Mouse (Mus musculus): ENCODE measurements around the gene Taf9b. TPM values are rescaled to one million over a fixed set of nuclear protein-coding genes. Genes with fewer than 3 reads are reported as not detected.
A peak's percentile ranks its signal among the peaks of the same experiment; 100 is the strongest.

Gene Taf9b
- polyA plus RNA-seq, 2 experiments: 3.3 to 8.1 TPM

DNA sequence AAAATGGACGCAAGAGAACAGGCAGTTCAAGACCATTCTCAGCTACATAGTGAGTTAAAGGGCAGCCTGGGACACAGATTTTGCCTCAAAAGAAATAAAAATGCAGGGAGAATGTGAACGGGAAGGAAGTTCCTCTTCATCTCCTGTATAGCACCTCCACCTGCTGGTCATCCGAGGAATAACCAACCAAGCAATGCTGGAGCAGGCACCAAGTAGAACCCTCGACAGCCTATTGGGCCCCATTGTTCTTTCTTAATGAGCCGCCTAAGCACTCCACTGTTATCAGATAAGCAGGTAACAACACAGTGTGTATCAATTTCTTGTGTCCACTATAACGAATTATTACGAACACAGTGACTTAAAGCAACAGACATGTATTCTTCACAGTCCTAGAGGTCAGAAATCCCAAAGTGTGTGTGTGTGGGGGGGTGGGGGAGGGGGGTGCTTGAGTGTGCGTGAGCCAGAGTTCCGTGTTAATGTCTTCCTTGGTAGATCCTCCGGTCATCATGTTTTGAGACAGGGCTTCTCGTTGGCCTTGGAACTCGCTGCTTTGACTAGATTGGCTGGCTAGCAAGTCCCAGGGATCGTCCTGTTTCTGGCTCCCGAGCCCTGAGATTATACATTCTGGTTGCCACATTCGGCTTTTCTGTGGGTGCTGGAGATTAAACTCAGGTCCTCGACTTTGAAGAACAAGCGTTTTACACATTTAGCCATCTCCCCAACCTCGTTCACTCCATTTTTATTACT is 49.7 kb downstream of the Taf9b start:
- H3K4me2 ChIP-seq (ENCODE audit: low read depth): peak overlapping the region; percentile 56
- ATAC-seq (ENCODE audit: insufficient read depth) (peak; percentile 76), DNase-seq (ENCODE audit: low read depth in 3 of 3, low spot score in 3 of 3) (peak; percentile 49 to 61 (median 53))
- H3K4me1 ChIP-seq (replicated peaks; ENCODE audit: control insufficient read depth in 2 of 2, insufficient read depth in 2 of 2, low read length in 1 of 2): no peaks in the 10 kb centered on the region
- H3K9ac ChIP-seq (replicated peaks): no peak overlapping the region; the same call in 1 of the 2 replicates
- H3K27ac ChIP-seq: no peak overlapping the region
- H3K4me3 ChIP-seq (ENCODE audit: insufficient read depth in 1 of 2, low read depth in 2 of 2, low read length in 2 of 2): peak overlapping the region; percentile 32 to 56
- H3K27me3 ChIP-seq (ENCODE audit: control insufficient read depth, insufficient read depth, low read length): no peaks in the 10 kb centered on the region
- no peaks in the 10 kb centered on the region for H3K36me3 ChIP-seq (replicated peaks; ENCODE audit: control insufficient read depth, insufficient read depth, low read depth)
- 17% methylated on average over 18 of the region's 18 CpGs for WGBS (ENCODE audit: insufficient replicate concordance)
- no peaks in the 10 kb centered on the region for H3K9me3 ChIP-seq (ENCODE audit: control insufficient read depth, low read length)
- TF ChIP-seq CTCF (IDR thresholded peaks at IDR 0.05; ENCODE audit: low read depth) (peak; percentile 76), EP300 (IDR thresholded peaks at IDR 0.05; ENCODE audit: low read depth) (no peak)

DNA sequence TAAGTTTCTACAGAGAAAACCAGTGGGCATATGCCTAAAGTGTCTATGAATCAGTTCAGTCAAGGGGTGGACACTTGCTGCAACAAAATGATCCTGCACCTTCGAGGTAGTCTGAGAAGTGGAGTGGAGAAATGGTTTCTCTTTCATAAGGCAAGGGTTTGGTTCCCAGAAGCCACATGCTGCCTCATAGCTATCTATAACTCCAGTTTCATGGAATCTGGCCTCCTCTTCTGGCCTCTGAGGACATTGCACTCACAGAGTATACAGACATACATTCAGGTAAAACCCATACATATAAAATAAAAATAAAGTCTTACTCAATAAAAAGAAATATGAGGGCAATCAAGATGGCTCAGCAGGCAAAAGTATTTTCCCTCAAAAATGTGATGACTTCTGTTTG is 55.9 kb downstream of the Taf9b start:
- H3K4me2 ChIP-seq (ENCODE audit: low read depth): no peak overlapping the region
- H3K4me3 ChIP-seq (ENCODE audit: insufficient read depth in 1 of 2, low read depth in 2 of 2, low read length in 2 of 2): no peak overlapping the region
- DNase-seq (ENCODE audit: low read depth in 3 of 3, low spot score in 3 of 3): no peak
- TF ChIP-seq CTCF (IDR thresholded peaks at IDR 0.05; ENCODE audit: low read depth) (peak; percentile 46), EP300 (IDR thresholded peaks at IDR 0.05; ENCODE audit: low read depth) (no peak)
- no peaks in the 10 kb centered on the region for H3K36me3 ChIP-seq (replicated peaks; ENCODE audit: control insufficient read depth, insufficient read depth, low read depth)
- ATAC-seq (ENCODE audit: insufficient read depth): no peak
- no peak overlapping the region for H3K9ac ChIP-seq (replicated peaks)
- WGBS (ENCODE audit: insufficient replicate concordance): 11% methylated on average over 1 of the region's 1 CpGs
- H3K27me3 ChIP-seq (ENCODE audit: control insufficient read depth, insufficient read depth, low read length): no peaks in the 10 kb centered on the region
- H3K9me3 ChIP-seq (ENCODE audit: control insufficient read depth, low read length): no peaks in the 10 kb centered on the region
- H3K4me1 ChIP-seq (replicated peaks; ENCODE audit: control insufficient read depth in 2 of 2, insufficient read depth in 2 of 2, low read length in 1 of 2): peaks cover 0 to 3% of the 10 kb centered on the region in 2 experiments; a peak in 1 of 4 replicates
- H3K27ac ChIP-seq: no peak overlapping the region

DNA sequence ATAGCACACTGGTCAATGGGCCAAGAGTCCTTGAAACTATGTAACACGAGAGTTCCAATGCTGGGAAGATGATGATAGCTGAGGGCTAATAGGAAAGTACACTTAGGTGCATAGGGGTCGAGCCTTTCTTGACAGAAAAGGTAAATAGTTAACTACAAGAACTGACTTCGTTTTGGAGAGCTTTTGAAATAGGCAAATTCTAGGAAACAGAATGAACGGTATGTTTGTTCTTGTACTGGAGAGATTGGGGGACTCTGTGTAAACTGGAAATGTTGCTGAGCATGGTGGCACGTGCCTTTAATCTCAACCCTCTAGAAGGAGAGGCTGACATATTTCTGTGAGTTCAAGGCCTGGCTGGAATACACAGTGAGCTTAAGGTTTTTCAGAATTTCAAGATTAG is 56.4 kb downstream of the Taf9b start:
- ATAC-seq (ENCODE audit: insufficient read depth) (0 out of 2 replicates have a peak, but pooled peaks have one; percentile 23), DNase-seq (ENCODE audit: low read depth in 3 of 3, low spot score in 3 of 3) (no peak)
- peaks cover 0 to 3% of the 10 kb centered on the region in 2 experiments; a peak in 1 of 4 replicates for H3K4me1 ChIP-seq (replicated peaks; ENCODE audit: control insufficient read depth in 2 of 2, insufficient read depth in 2 of 2, low read length in 1 of 2)
- H3K27ac ChIP-seq: no peak overlapping the region
- H3K9ac ChIP-seq (replicated peaks): no peak overlapping the region
- H3K4me3 ChIP-seq (ENCODE audit: insufficient read depth in 1 of 2, low read depth in 2 of 2, low read length in 2 of 2): no peak overlapping the region
- WGBS (ENCODE audit: insufficient replicate concordance): 49% methylated on average over 5 of the region's 5 CpGs
- TF ChIP-seq EP300 (IDR thresholded peaks at IDR 0.05; ENCODE audit: low read depth): no peak
- no peak for TF ChIP-seq CTCF (IDR thresholded peaks at IDR 0.05; ENCODE audit: low read depth)
- H3K36me3 ChIP-seq (replicated peaks; ENCODE audit: control insufficient read depth, insufficient read depth, low read depth): no peaks in the 10 kb centered on the region
- no peak overlapping the region for H3K4me2 ChIP-seq (ENCODE audit: low read depth)
- H3K9me3 ChIP-seq (ENCODE audit: control insufficient read depth, low read length): no peaks in the 10 kb centered on the region
- H3K27me3 ChIP-seq (ENCODE audit: control insufficient read depth, insufficient read depth, low read length): no peaks in the 10 kb centered on the region

DNA sequence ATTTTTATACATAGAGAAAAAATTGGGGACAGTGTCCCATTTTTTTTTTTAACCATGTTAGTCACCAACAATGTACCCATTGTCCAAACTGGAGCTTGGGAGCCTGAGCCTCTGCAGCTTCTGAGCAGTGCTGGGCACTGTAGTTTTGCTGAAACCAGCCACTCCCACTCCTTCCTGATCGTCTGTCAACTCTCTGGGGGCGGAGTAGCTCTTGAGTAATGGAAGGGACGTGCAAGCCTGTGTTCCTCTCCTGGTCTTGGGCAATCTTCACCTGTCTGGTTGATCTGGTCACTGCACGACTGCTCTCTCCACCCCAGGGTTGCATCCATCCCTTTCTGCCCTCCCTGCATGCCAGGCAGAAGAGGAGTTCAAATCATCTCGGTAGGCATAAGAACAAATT is 57.0 kb downstream of the Taf9b start:
- Histone ChIP-seq H3K4me1 (replicated peaks; ENCODE audit: control insufficient read depth in 2 of 2, insufficient read depth in 2 of 2, low read length in 1 of 2) (peaks cover 0 to 3% of the 10 kb centered on the region in 2 experiments; a peak in 1 of 4 replicates), H3K9me3 (ENCODE audit: control insufficient read depth, low read length) (no peaks in the 10 kb centered on the region), H3K9ac (replicated peaks) (no peak overlapping the region), H3K36me3 (replicated peaks; ENCODE audit: control insufficient read depth, insufficient read depth, low read depth) (no peaks in the 10 kb centered on the region), H3K4me2 (ENCODE audit: low read depth) (no peak overlapping the region), H3K27me3 (ENCODE audit: control insufficient read depth, insufficient read depth, low read length) (no peaks in the 10 kb centered on the region), H3K27ac (no peak overlapping the region), H3K4me3 (ENCODE audit: insufficient read depth in 1 of 2, low read depth in 2 of 2, low read length in 2 of 2) (no peak overlapping the region)
- WGBS (ENCODE audit: insufficient replicate concordance): 19% methylated on average over 5 of the region's 5 CpGs
- no peak for TF ChIP-seq CTCF (IDR thresholded peaks at IDR 0.05; ENCODE audit: low read depth)
- no peak for TF ChIP-seq EP300 (IDR thresholded peaks at IDR 0.05; ENCODE audit: low read depth)
- peak; percentile 78 for ATAC-seq (ENCODE audit: insufficient read depth)
- no peak for DNase-seq (ENCODE audit: low read depth in 3 of 3, low spot score in 3 of 3)

Other genes with a start within 250 kb of the Taf9b start
- 6.5 and 9.2 TPM in 2 replicates for gene Magt1, start 209.3 kb downstream of the Taf9b start, polyA plus RNA-seq (2012; rRNA removed)
- gene Magt1, start 209.3 kb downstream of the Taf9b start, polyA plus RNA-seq (2014; fragmentation: Nextera tagmentation; extraction: Ambion mirVana): 23.8 and 24.4 TPM in 2 replicates
- 222 and 281 TPM in 2 replicates for gene Cox7b, start 205.5 kb downstream of the Taf9b start, polyA plus RNA-seq (2012; rRNA removed)
- gene Cox7b, start 205.5 kb downstream of the Taf9b start, polyA plus RNA-seq (2014; fragmentation: Nextera tagmentation; extraction: Ambion mirVana): 395 and 431 TPM in 2 replicates
- gene Atp7a, start 193.9 kb downstream of the Taf9b start, polyA plus RNA-seq (2012; rRNA removed): 1.6 and 2.3 TPM in 2 replicates
- 7.5 and 7.8 TPM in 2 replicates for gene Atp7a, start 193.9 kb downstream of the Taf9b start, polyA plus RNA-seq (2014; fragmentation: Nextera tagmentation; extraction: Ambion mirVana)
- gene Tlr13, start 78.0 kb downstream of the Taf9b start, polyA plus RNA-seq (2012; rRNA removed): 0.28 and 0.51 TPM in 2 replicates
- 0.57 and 1.4 TPM in 2 replicates for gene Tlr13, start 78.0 kb downstream of the Taf9b start, polyA plus RNA-seq (2014; fragmentation: Nextera tagmentation; extraction: Ambion mirVana)
- gene Pgk1, start 34.1 kb downstream of the Taf9b start, polyA plus RNA-seq (2012; rRNA removed): 99.2 and 148 TPM in 2 replicates
- 133 and 153 TPM in 2 replicates for gene Pgk1, start 34.1 kb downstream of the Taf9b start, polyA plus RNA-seq (2014; fragmentation: Nextera tagmentation; extraction: Ambion mirVana)
- gene Fnd3c2, start 34.2 kb upstream of the Taf9b start, polyA plus RNA-seq (2012; rRNA removed): not detected in 2 replicates
- gene Fnd3c2, start 34.2 kb upstream of the Taf9b start, polyA plus RNA-seq (2014; fragmentation: Nextera tagmentation; extraction: Ambion mirVana): not detected in 2 replicates

Data from liver, embryonic 14.5 days (tissue).